Mouse (Mus musculus) ES-Bruce4 (cell line): Measurements from ENCODE around the gene Epb41l1.

Experiments
- CTCF ChIP-seq: IDR thresholded peaks from one replicate; pipeline ENCODE4 v1.8.1; 2011; ENCODE audit warnings: low read depth, low read length
- EP300 ChIP-seq: IDR thresholded peaks from 2 replicates; pipeline ENCODE4 v1.6.1; 2011; ENCODE audit warnings: low read depth, low read length; ENCODE audit not compliant: insufficient read depth
- POLR2A ChIP-seq: IDR thresholded peaks from one replicate; pipeline ENCODE4 v1.8.1; 2011; ENCODE audit warnings: low read length; ENCODE audit not compliant: insufficient read depth

GRCm38 (mm10) chr2:156446489-156447035 is 25.9 kb downstream of the Epb41l1 start:
- TF ChIP-seq EP300 (no peak), CTCF (no peak), POLR2A (no peak)
